Mouse (Mus musculus) megakaryocyte, embryonic 14.5 days (primary cell): ENCODE data around the gene Oaz3.

Experiments used
- FLI1 ChIP-seq: IDR thresholded peaks from 2 replicates; pipeline ENCODE4 v1.6.1; 2012; ENCODE audit warnings: low read length, inconsistent platforms, mixed read lengths
- GATA1 ChIP-seq: IDR thresholded peaks from 3 replicates; pipeline ENCODE4 v1.6.1; 2012; ENCODE audit warnings: mixed read lengths, low read length, inconsistent platforms, borderline replicate concordance

- TF ChIP-seq GATA1 (no peak), FLI1 (no peak)
Observed at GRCm38 (mm10) chr3:94387391-94387790, 56.3 kb downstream of the Oaz3 start.
